ENCODE assay signal across 26 mouse cellular contexts in genomic region chr2:84919601-84920108, GRCm38 (mm10). TPM values are rescaled to one million over a fixed set of nuclear protein-coding genes. Genes with fewer than 3 reads are reported as not detected.
DNase-seq lines count a peak whose midpoint lies in the region; ATAC-seq and TF ChIP-seq lines count a peak whose summit lies in the region.
"Had no signal": no experiment of that assay in that cellular context is flagged by ENCODE, and none has a peak within 500 bp of the region (broad histone marks: within the 10 kb centered on the region; RNA-seq: fewer than 3 reads in every experiment).

No protein-coding gene starts in this region.

- no peak for TF ChIP-seq CTCF in gastrocnemius, adult 2 months (IDR thresholded peaks at IDR 0.05)

- H3K27me3 ChIP-seq in heart, embryonic 10.5 days (ENCODE audit: insufficient read depth, poor library complexity, severe bottlenecking): no peaks in the 10 kb centered on the region
- no peaks in the 10 kb centered on the region for H3K27me3 ChIP-seq in midbrain, embryonic 14.5 days (ENCODE audit: control insufficient read depth, insufficient read depth, low read length)
- no peaks in the 10 kb centered on the region for H3K27me3 ChIP-seq in hindbrain, embryonic 12.5 days
- H3K27me3 ChIP-seq: embryonic facial prominence, embryonic 13.5 days; embryonic facial prominence, embryonic 15.5 days; forebrain, embryonic 12.5 days had no signal

- no peak overlapping the region for H3K9ac ChIP-seq in midbrain, embryonic 14.5 days (replicated peaks; ENCODE audit: low read length)
- H3K9ac ChIP-seq in hindbrain, embryonic 12.5 days: no peak overlapping the region
- H3K9ac ChIP-seq: embryonic facial prominence, embryonic 13.5 days; embryonic facial prominence, embryonic 15.5 days; forebrain, embryonic 12.5 days had no signal

- H3K4me3 ChIP-seq in heart, embryonic 10.5 days: no peak overlapping the region
- H3K4me3 ChIP-seq in midbrain, embryonic 14.5 days (replicated peaks; ENCODE audit: low read depth, low read length): no peak overlapping the region
- H3K4me3 ChIP-seq in hindbrain, embryonic 12.5 days: no peak overlapping the region
- H3K4me3 ChIP-seq in gastrocnemius, adult 2 months: no peak overlapping the region
- H3K4me3 ChIP-seq: embryonic facial prominence, embryonic 13.5 days; embryonic facial prominence, embryonic 15.5 days; erythroblast, embryonic 14.5 days; forebrain, embryonic 10.5 days; forebrain, embryonic 12.5 days had no signal

- no peaks in the 10 kb centered on the region for H3K36me3 ChIP-seq in heart, embryonic 10.5 days
- no peaks in the 10 kb centered on the region for H3K36me3 ChIP-seq in midbrain, embryonic 14.5 days (ENCODE audit: control insufficient read depth, insufficient read depth, low read length)
- no peaks in the 10 kb centered on the region for H3K36me3 ChIP-seq in hindbrain, embryonic 12.5 days
- H3K36me3 ChIP-seq: embryonic facial prominence, embryonic 13.5 days; embryonic facial prominence, embryonic 15.5 days; forebrain, embryonic 10.5 days; forebrain, embryonic 12.5 days had no signal

- H3K9me3 ChIP-seq in heart, embryonic 10.5 days: no peaks in the 10 kb centered on the region
- H3K9me3 ChIP-seq in midbrain, embryonic 14.5 days (ENCODE audit: control insufficient read depth, low read length): peaks cover 4% of the 10 kb centered on the region; the same call in 1 of the 2 replicates
- H3K9me3 ChIP-seq in hindbrain, embryonic 12.5 days (replicated peaks): 0 out of 2 replicates have a peak, but pooled peaks cover 2% of the 10 kb centered on the region
- H3K9me3 ChIP-seq: embryonic facial prominence, embryonic 15.5 days; forebrain, embryonic 10.5 days had no signal

- 82% methylated on average over 10 of the region's 10 CpGs for WGBS in heart, embryonic 10.5 days
- WGBS in midbrain, embryonic 14.5 days: 89% methylated on average over 10 of the region's 10 CpGs
- 89% methylated on average over 10 of the region's 10 CpGs for WGBS in hindbrain, embryonic 12.5 days

- H3K4me2 ChIP-seq in midbrain, embryonic 14.5 days (ENCODE audit: low read length): no peak overlapping the region
- H3K4me2 ChIP-seq in hindbrain, embryonic 12.5 days (replicated peaks): no peak overlapping the region
- H3K4me2 ChIP-seq: embryonic facial prominence, embryonic 13.5 days; embryonic facial prominence, embryonic 15.5 days; forebrain, embryonic 12.5 days had no signal

- intact Hi-C loops in heart, postnatal 25 days (cut with DNase I): no loop called here
- intact Hi-C loops in gastrocnemius, adult 2 months (cut with DNase I): no loop called here

- peak; percentile 59 for DNase-seq in heart, embryonic 10.5 days (ENCODE audit: low spot score)
- no peak for DNase-seq in heart, postnatal 25 days (ENCODE audit: low spot score)
- DNase-seq in 3134 (ENCODE audit: extremely low read depth, insufficient read length, low spot score) (peak; percentile 14), 3T3-L1 (ENCODE audit: low read depth, low spot score) (peak; percentile 86), NIH3T3 (ENCODE audit: low read depth) (peak; percentile 54)
- no peak for DNase-seq in midbrain, embryonic 14.5 days
- no peak for DNase-seq in gastrocnemius, adult 2 months
- DNase-seq: adrenal gland, adult 2 months; adrenal gland, postnatal 10 days; adrenal gland, postnatal 25 days; cerebellum, adult 11 months; cerebellum, adult 18-20 months; cerebellum, adult 8-10 months; cerebellum, adult 9-11 months; cerebellum, postnatal 14 days; cerebellum, postnatal 36 days; embryo, embryonic 11 days had no signal

- H3K27ac ChIP-seq in heart, embryonic 10.5 days: no peak overlapping the region
- H3K27ac ChIP-seq in midbrain, embryonic 14.5 days (replicated peaks; ENCODE audit: low read depth, low read length): no peak overlapping the region
- H3K27ac ChIP-seq in hindbrain, embryonic 12.5 days: no peak overlapping the region
- H3K27ac ChIP-seq in gastrocnemius, adult 2 months: no peak overlapping the region
- H3K27ac ChIP-seq: embryonic facial prominence, embryonic 13.5 days; embryonic facial prominence, embryonic 15.5 days; forebrain, embryonic 10.5 days; forebrain, embryonic 12.5 days had no signal

- ATAC-seq in midbrain, embryonic 14.5 days (ENCODE audit: low FRiP score, low TSS enrichment): no peak
- no peak for ATAC-seq in hindbrain, embryonic 12.5 days (ENCODE audit: low FRiP score)
- ATAC-seq: forebrain, embryonic 14.5 days; forebrain, embryonic 16.5 days had no signal

- H3K4me1 ChIP-seq in heart, embryonic 10.5 days: peaks cover 14% of the 10 kb centered on the region
- H3K4me1 ChIP-seq in midbrain, embryonic 14.5 days (ENCODE audit: control insufficient read depth, insufficient read depth, low read length): no peaks in the 10 kb centered on the region
- no peaks in the 10 kb centered on the region for H3K4me1 ChIP-seq in hindbrain, embryonic 12.5 days
- H3K4me1 ChIP-seq: embryonic facial prominence, embryonic 13.5 days; embryonic facial prominence, embryonic 15.5 days; forebrain, embryonic 10.5 days; forebrain, embryonic 12.5 days had no signal

RNA-seq across cellular contexts. Expression of gene Slc43a3, which starts 16.7 kb away (rescaled TPM):
- 48.4 and 50.9 TPM in 2 replicates for polyA plus RNA-seq in heart, embryonic 10.5 days (2016; fragmentation: Nextera tagmentation; extraction: Ambion mirVana)
- total RNA-seq in heart, postnatal 25 days (2021): 10 to 100 TPM; 70.7 to 86.6 TPM
- 1.7 and 4.2 TPM in 2 replicates for polyA plus RNA-seq in midbrain, embryonic 14.5 days (2014; fragmentation: Nextera tagmentation; extraction: Ambion mirVana)
- 20.7 and 21.2 TPM in 2 replicates for polyA plus RNA-seq in hindbrain, embryonic 12.5 days (2016; fragmentation: Nextera tagmentation; extraction: Ambion mirVana)
- total RNA-seq in gastrocnemius, adult 2 months (2021): 10 to 100 TPM; 26.4 to 30.2 TPM

RNA-seq across cellular contexts. Expression of gene Rtn4rl2, which starts 33.1 kb away (rescaled TPM):
- 0.33 and 0.88 TPM in 2 replicates for polyA plus RNA-seq in heart, embryonic 10.5 days (2016; fragmentation: Nextera tagmentation; extraction: Ambion mirVana)
- total RNA-seq in heart, postnatal 25 days (2021): 1 to 10 TPM; 1.8 to 4.0 TPM
- polyA plus RNA-seq in midbrain, embryonic 14.5 days (2014; fragmentation: Nextera tagmentation; extraction: Ambion mirVana): 4.5 and 5.6 TPM in 2 replicates
- 5.2 and 6.4 TPM in 2 replicates for polyA plus RNA-seq in hindbrain, embryonic 12.5 days (2016; fragmentation: Nextera tagmentation; extraction: Ambion mirVana)
- total RNA-seq in gastrocnemius, adult 2 months (2021): under 1 TPM; 0.28 to 0.41 TPM
- total RNA-seq: common myeloid progenitor, adult 5-6 weeks had no signal
- polyA plus RNA-seq: erythroblast, embryonic 14.5 days had no signal

Comparison
In these comparisons a context has a peak if more than half of its experiments do, and no peak if none do; other contexts are left out.
1. DNase-seq: peak in heart, embryonic 10.5 days (single experiment), 3134 (single experiment), 3T3-L1 (single experiment) and NIH3T3 (single experiment); none in heart, postnatal 25 days (single experiment), midbrain, embryonic 14.5 days (single experiment) and gastrocnemius, adult 2 months (single experiment).